Mouse (Mus musculus) embryo, embryonic 11.5 days (tissue): ENCODE data around the gene Tspan5.

ENCODE experiments used
- DNase-seq: peaks from one replicate; pipeline ENCODE4 v3.0.0-alpha.2; 2012; ENCODE audit warnings: low read depth, low spot score

Tspan5 gene

GRCm38 (mm10) chr3:138876931-138877361 lies 135.0 kb downstream of the Tspan5 start:
- DNase-seq: no peak

GRCm38 (mm10) chr3:138877741-138878140 lies 135.7 kb downstream of the Tspan5 start:
- DNase-seq: no peak

- no peak for DNase-seq
Observed at GRCm38 (mm10) chr3:138880999-138881724, 139.2 kb downstream of the Tspan5 start.

- DNase-seq: no peak
Observed at GRCm38 (mm10) chr3:138881725-138882347, 139.8 kb downstream of the Tspan5 start.

GRCm38 (mm10) chr3:138886121-138886520 lies 144.1 kb downstream of the Tspan5 start:
- no peak for DNase-seq

- no peak for DNase-seq
Observed at GRCm38 (mm10) chr3:138889214-138889613, 147.2 kb downstream of the Tspan5 start.

GRCm38 (mm10) chr3:138889769-138890295 lies 147.8 kb downstream of the Tspan5 start:
- no peak for DNase-seq

GRCm38 (mm10) chr3:138893520-138893919 lies 151.5 kb downstream of the Tspan5 start:
- DNase-seq: no peak

GRCm38 (mm10) chr3:138897500-138897899 lies 155.5 kb downstream of the Tspan5 start:
- no peak for DNase-seq

GRCm38 (mm10) chr3:138898055-138898454 lies 156.1 kb downstream of the Tspan5 start:
- no peak for DNase-seq

- DNase-seq: no peak
Observed at GRCm38 (mm10) chr3:138900571-138901141, 158.7 kb downstream of the Tspan5 start.

GRCm38 (mm10) chr3:138905678-138906077 lies 163.7 kb downstream of the Tspan5 start:
- DNase-seq: peak; percentile 14

GRCm38 (mm10) chr3:138906112-138906880 lies 164.3 kb downstream of the Tspan5 start:
- DNase-seq: peak; percentile 69

GRCm38 (mm10) chr3:138909313-138909712 lies 167.3 kb downstream of the Tspan5 start:
- DNase-seq: no peak

- no peak for DNase-seq
Observed at GRCm38 (mm10) chr3:138912504-138912903, 170.5 kb downstream of the Tspan5 start.

- DNase-seq: no peak
Observed at GRCm38 (mm10) chr3:138914626-138915288, 172.8 kb downstream of the Tspan5 start.

- no peak for DNase-seq
Observed at GRCm38 (mm10) chr3:138916591-138916990, 174.6 kb downstream of the Tspan5 start.

- no peak for DNase-seq
Observed at GRCm38 (mm10) chr3:138917016-138917415, 175.0 kb downstream of the Tspan5 start.

- no peak for DNase-seq
Observed at GRCm38 (mm10) chr3:138918241-138918640, 176.2 kb downstream of the Tspan5 start.

- no peak for DNase-seq
Observed at GRCm38 (mm10) chr3:138926161-138926560, 184.2 kb downstream of the Tspan5 start.

- no peak for DNase-seq
Observed at GRCm38 (mm10) chr3:138927437-138927836, 185.4 kb downstream of the Tspan5 start.
